Mouse (Mus musculus): ENCODE results near the gene Strn. TPM values are rescaled to one million over a fixed set of nuclear protein-coding genes. Genes with fewer than 3 reads are reported as not detected.

Gene Strn
- polyA plus RNA-seq, 1 experiment from 2014 or later, result 5.4 TPM

GRCm38 (mm10) chr17:78614481-78614880, 122.5 kb downstream of the Strn start:
- H3K9me3 ChIP-seq, result no peaks in the 10 kb centered on the region
- no peak for ATAC-seq (ENCODE audit: insufficient number of reproducible peaks, low FRiP score, low TSS enrichment, low read depth)
- H3K36me3 ChIP-seq, result no peaks in the 10 kb centered on the region
- H3K4me2 ChIP-seq, result no peak overlapping the region
- no peak overlapping the region for H3K9ac ChIP-seq
- no peaks in the 10 kb centered on the region for H3K27me3 ChIP-seq
- H3K4me1 ChIP-seq, result no peaks in the 10 kb centered on the region
- H3K4me3 ChIP-seq, result no peak overlapping the region
- 76% methylated on average over 2 of the region's 2 CpGs for WGBS
- H3K27ac ChIP-seq, result no peak overlapping the region

- Histone ChIP-seq H3K9me3 (no peaks in the 10 kb centered on the region), H3K4me3 (no peak overlapping the region), H3K4me2 (no peak overlapping the region), H3K36me3 (no peaks in the 10 kb centered on the region), H3K4me1 (no peaks in the 10 kb centered on the region), H3K27ac (no peak overlapping the region), H3K9ac (no peak overlapping the region), H3K27me3 (no peaks in the 10 kb centered on the region; the same call in 1 of the 2 replicates)
- no peak for ATAC-seq (ENCODE audit: insufficient number of reproducible peaks, low FRiP score, low TSS enrichment, low read depth)
- 69% methylated on average over 6 of the region's 6 CpGs for WGBS
Measured at GRCm38 (mm10) chr17:78611117-78611516, 125.9 kb downstream of the Strn start.

GRCm38 (mm10) chr17:78609191-78609855, 127.7 kb downstream of the Strn start:
- no peaks in the 10 kb centered on the region for H3K36me3 ChIP-seq
- H3K27ac ChIP-seq, result no peak overlapping the region
- no peaks in the 10 kb centered on the region for H3K9me3 ChIP-seq
- ATAC-seq (ENCODE audit: insufficient number of reproducible peaks, low FRiP score, low TSS enrichment, low read depth), result no peak
- H3K4me1 ChIP-seq, result no peaks in the 10 kb centered on the region
- no peak overlapping the region for H3K9ac ChIP-seq
- no peak overlapping the region for H3K4me3 ChIP-seq
- H3K27me3 ChIP-seq, result no peaks in the 10 kb centered on the region; the same call in 1 of the 2 replicates
- 82% methylated on average over 13 of the region's 13 CpGs for WGBS
- no peak overlapping the region for H3K4me2 ChIP-seq

GRCm38 (mm10) chr17:78608716-78609115, 128.3 kb downstream of the Strn start:
- Histone ChIP-seq H3K9ac (no peak overlapping the region), H3K36me3 (no peaks in the 10 kb centered on the region), H3K9me3 (no peaks in the 10 kb centered on the region), H3K27me3 (no peaks in the 10 kb centered on the region; the same call in 1 of the 2 replicates), H3K4me1 (no peaks in the 10 kb centered on the region), H3K4me3 (no peak overlapping the region), H3K27ac (no peak overlapping the region), H3K4me2 (no peak overlapping the region)
- WGBS, result 72% methylated on average over 8 of the region's 8 CpGs
- no peak for ATAC-seq (ENCODE audit: insufficient number of reproducible peaks, low FRiP score, low TSS enrichment, low read depth)

- no peaks in the 10 kb centered on the region for H3K9me3 ChIP-seq
- H3K4me1 ChIP-seq, result no peaks in the 10 kb centered on the region
- H3K4me2 ChIP-seq, result no peak overlapping the region
- no peak overlapping the region for H3K9ac ChIP-seq
- H3K27me3 ChIP-seq, result no peaks in the 10 kb centered on the region; the same call in 1 of the 2 replicates
- H3K4me3 ChIP-seq, result no peak overlapping the region
- H3K27ac ChIP-seq, result no peak overlapping the region
- 23% methylated on average over 16 of the region's 16 CpGs for WGBS
- no peak for ATAC-seq (ENCODE audit: insufficient number of reproducible peaks, low FRiP score, low TSS enrichment, low read depth)
- H3K36me3 ChIP-seq, result no peaks in the 10 kb centered on the region
Measured at GRCm38 (mm10) chr17:78608135-78608670, 128.8 kb downstream of the Strn start.

GRCm38 (mm10) chr17:78604431-78604830, 132.6 kb downstream of the Strn start:
- Histone ChIP-seq H3K36me3 (no peaks in the 10 kb centered on the region), H3K27ac (no peak overlapping the region), H3K9ac (no peak overlapping the region), H3K4me3 (no peak overlapping the region), H3K4me2 (no peak overlapping the region), H3K9me3 (no peaks in the 10 kb centered on the region), H3K4me1 (no peaks in the 10 kb centered on the region), H3K27me3 (no peaks in the 10 kb centered on the region; the same call in 1 of the 2 replicates)
- 70% methylated on average over 6 of the region's 6 CpGs for WGBS
- no peak for ATAC-seq (ENCODE audit: insufficient number of reproducible peaks, low FRiP score, low TSS enrichment, low read depth)

GRCm38 (mm10) chr17:78603872-78604271, 133.1 kb downstream of the Strn start:
- 25% methylated on average over 8 of the region's 8 CpGs for WGBS
- Histone ChIP-seq H3K27ac (no peak overlapping the region), H3K4me1 (no peaks in the 10 kb centered on the region), H3K9me3 (no peaks in the 10 kb centered on the region), H3K4me3 (no peak overlapping the region), H3K4me2 (no peak overlapping the region), H3K27me3 (no peaks in the 10 kb centered on the region; the same call in 1 of the 2 replicates), H3K36me3 (no peaks in the 10 kb centered on the region), H3K9ac (no peak overlapping the region)
- no peak for ATAC-seq (ENCODE audit: insufficient number of reproducible peaks, low FRiP score, low TSS enrichment, low read depth)

DNA sequence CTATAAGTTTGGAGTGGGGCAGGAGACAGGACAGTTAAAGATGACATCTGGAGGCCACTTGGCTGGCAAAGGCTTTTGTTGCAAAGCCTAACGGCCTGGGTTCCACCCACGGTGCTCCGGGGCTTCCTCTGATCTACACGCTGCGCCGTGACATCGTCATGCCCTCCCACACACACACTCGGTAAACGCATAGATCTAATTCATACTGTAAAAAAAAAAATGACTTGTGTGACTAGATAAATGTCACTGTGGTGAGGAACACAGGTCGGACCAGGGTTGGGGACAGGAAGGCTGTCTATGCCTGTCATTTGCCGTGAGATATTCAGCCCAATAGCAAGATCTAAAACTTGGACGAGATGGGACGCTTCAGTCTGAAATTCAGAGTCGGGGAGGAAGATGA, 134.7 kb downstream of the Strn start:
- no peak for ATAC-seq (ENCODE audit: insufficient number of reproducible peaks, low FRiP score, low TSS enrichment, low read depth)
- no peak overlapping the region for H3K4me2 ChIP-seq
- H3K9me3 ChIP-seq, result no peaks in the 10 kb centered on the region
- 76% methylated on average over 14 of the region's 14 CpGs for WGBS
- H3K36me3 ChIP-seq, result no peaks in the 10 kb centered on the region
- no peak overlapping the region for H3K9ac ChIP-seq
- H3K27ac ChIP-seq, result no peak overlapping the region
- H3K4me1 ChIP-seq, result no peaks in the 10 kb centered on the region; the same call in 1 of the 2 replicates
- no peak overlapping the region for H3K4me3 ChIP-seq
- H3K27me3 ChIP-seq, result no peaks in the 10 kb centered on the region

GRCm38 (mm10) chr17:78601601-78602000, 135.4 kb downstream of the Strn start:
- H3K27me3 ChIP-seq, result no peaks in the 10 kb centered on the region
- no peak for ATAC-seq (ENCODE audit: insufficient number of reproducible peaks, low FRiP score, low TSS enrichment, low read depth)
- H3K27ac ChIP-seq, result no peak overlapping the region
- WGBS, result 84% methylated on average over 12 of the region's 12 CpGs
- no peaks in the 10 kb centered on the region for H3K9me3 ChIP-seq
- H3K4me3 ChIP-seq, result no peak overlapping the region
- no peak overlapping the region for H3K9ac ChIP-seq
- no peak overlapping the region for H3K4me2 ChIP-seq
- H3K36me3 ChIP-seq, result no peaks in the 10 kb centered on the region
- no peaks in the 10 kb centered on the region; the same call in 1 of the 2 replicates for H3K4me1 ChIP-seq

- no peaks in the 10 kb centered on the region; the same call in 1 of the 2 replicates for H3K4me1 ChIP-seq
- H3K9me3 ChIP-seq, result no peaks in the 10 kb centered on the region
- no peak for ATAC-seq (ENCODE audit: insufficient number of reproducible peaks, low FRiP score, low TSS enrichment, low read depth)
- 72% methylated on average over 6 of the region's 6 CpGs for WGBS
- no peaks in the 10 kb centered on the region for H3K36me3 ChIP-seq
- H3K4me3 ChIP-seq, result no peak overlapping the region
- H3K27me3 ChIP-seq, result no peaks in the 10 kb centered on the region
- no peak overlapping the region for H3K9ac ChIP-seq
- H3K27ac ChIP-seq, result no peak overlapping the region
- H3K4me2 ChIP-seq, result no peak overlapping the region
Measured at GRCm38 (mm10) chr17:78601042-78601441, 136.0 kb downstream of the Strn start.
